Mouse (Mus musculus) cerebellum, postnatal 14 days (tissue): Measurements from ENCODE around the gene Wwc2.
A peak's percentile ranks its signal among the peaks of the same experiment; 100 is the strongest.

Experiments
- DNase-seq, 2 experiments: peaks; one replicate each; pipeline ENCODE4 v3.0.0; 2021; ENCODE audit warnings: mixed read lengths in 2 of 2

The Wwc2 gene

GRCm38 (mm10) chr8:47989211-47989610 is 1.5 kb downstream of the Wwc2 start:
- DNase-seq: no peak

DNA sequence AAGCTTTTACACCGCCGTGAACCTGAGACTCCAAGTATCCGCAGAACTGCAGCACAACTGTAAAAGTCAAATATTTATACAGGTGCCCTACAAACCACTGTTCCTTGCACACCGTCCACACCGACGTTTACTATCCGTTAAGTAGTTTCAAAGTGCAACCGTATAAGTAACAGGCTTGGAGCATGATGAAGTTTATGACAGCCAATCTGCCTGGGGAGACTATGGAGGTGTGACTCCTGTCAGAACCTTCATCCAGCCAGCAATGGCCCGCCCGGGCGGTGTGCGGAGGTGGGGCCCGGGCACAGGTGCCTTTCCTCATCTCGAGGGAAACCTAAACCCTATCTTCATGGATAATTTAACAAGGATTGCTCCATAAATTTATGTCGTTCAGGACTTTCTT is 2.6 kb downstream of the Wwc2 start:
- DNase-seq: no peak

GRCm38 (mm10) chr8:47985644-47986043 is 5.1 kb downstream of the Wwc2 start:
- no peak for DNase-seq

GRCm38 (mm10) chr8:47985243-47985642 is 5.5 kb downstream of the Wwc2 start:
- no peak for DNase-seq

- DNase-seq: no peak
Observed at GRCm38 (mm10) chr8:47981075-47981474, 9.6 kb downstream of the Wwc2 start.

- DNase-seq: no peak
Observed at GRCm38 (mm10) chr8:47979876-47980275, 10.8 kb downstream of the Wwc2 start.

DNA sequence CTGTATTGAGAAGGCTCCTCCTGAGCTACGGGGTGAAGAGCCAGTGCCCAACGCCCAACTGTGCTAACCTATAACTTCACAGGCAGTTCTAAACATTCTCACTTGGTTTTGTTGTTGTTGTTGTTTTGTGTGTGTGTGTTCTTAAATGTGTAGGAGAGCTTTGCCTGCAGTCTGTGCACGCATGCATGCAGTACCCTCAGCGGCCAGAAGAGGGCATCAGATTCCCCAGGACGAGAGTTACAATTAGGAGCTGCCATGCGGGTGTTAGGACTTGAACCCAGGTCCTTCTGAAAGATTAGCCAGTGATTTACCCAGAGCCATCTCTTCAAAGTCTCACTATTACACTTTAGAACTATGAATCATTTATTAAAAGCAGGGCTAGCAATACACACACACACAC is 12.0 kb downstream of the Wwc2 start:
- DNase-seq: peak in 1 of 2 experiments; percentile 26

GRCm38 (mm10) chr8:47974963-47975314 is 15.8 kb downstream of the Wwc2 start:
- DNase-seq: no peak

DNA sequence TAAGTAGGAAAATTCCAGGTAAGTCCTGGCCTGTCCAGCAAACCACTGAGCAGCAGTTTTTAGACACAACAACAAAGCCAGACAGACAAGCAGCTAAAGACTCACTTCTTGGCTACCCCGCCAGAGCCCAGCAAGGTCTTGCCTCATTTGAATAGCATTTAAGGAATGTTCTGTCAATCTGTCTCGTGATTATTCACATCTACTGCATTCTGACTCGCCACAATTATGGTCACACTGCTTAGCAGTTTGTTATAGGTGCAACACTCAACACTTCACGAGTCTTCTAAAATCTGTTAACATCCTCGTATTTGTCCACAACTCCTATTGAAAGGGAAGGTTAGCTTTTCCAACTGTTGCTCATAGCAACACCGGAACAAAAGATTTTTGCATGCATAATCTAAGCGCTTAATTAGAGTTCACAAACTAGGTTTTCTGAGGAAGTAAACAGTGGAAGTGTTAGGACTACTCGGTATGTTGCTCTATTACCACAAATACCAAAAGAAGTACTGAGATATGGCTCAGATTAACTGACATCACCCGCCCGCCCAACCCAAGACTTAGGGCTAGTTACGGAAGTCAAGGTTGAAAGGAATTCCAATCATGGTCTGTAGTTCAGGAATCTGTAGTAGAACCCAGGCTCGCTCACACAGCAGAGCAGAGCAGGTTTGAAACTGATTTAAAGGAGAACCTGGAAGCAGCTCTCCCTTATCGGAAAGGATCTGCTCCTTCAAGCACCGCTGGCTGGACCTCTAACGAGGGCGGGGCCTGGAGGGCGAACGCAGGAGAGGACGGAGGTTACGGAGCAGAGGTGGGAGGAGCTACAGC is 16.4 kb downstream of the Wwc2 start:
- peak; percentile 31 for DNase-seq

DNA sequence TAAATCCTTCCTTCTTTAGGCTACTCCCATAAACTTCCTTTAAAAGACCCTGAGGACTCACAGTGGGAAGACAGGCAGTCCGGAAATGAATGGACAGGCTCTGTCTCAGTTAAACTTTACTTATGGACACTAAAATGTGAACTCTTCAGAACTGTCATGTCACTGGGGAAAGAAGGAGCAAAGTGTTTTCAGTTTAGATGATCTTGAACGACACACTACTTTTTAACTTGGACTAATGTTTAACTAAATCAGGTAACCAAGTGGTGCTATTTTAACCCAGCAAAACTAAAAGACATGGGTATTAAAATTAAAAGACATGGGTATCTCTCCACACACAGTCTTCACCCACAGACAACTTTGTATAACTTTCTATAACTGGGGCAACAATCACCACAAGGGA is 19.6 kb downstream of the Wwc2 start:
- DNase-seq: no peak

DNA sequence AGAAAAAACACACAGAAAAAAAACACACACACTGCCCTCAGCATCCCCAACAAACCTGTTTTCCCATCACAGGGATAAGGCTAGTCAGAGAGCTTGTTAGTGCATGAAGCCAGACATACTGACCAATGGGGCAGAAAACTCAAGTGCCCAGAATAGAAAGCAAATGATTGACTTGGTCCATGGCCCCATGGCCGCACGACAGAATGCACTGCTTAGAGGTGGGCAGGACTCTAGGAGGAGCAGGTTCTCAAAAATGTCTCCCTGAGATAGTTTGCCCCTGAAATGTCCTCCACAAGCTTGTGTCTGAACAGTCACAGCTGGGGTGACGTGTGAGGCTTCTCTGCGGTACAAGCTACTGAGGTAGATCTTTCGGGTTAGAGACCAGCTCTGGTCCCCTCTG is 20.1 kb downstream of the Wwc2 start:
- DNase-seq: no peak

DNA sequence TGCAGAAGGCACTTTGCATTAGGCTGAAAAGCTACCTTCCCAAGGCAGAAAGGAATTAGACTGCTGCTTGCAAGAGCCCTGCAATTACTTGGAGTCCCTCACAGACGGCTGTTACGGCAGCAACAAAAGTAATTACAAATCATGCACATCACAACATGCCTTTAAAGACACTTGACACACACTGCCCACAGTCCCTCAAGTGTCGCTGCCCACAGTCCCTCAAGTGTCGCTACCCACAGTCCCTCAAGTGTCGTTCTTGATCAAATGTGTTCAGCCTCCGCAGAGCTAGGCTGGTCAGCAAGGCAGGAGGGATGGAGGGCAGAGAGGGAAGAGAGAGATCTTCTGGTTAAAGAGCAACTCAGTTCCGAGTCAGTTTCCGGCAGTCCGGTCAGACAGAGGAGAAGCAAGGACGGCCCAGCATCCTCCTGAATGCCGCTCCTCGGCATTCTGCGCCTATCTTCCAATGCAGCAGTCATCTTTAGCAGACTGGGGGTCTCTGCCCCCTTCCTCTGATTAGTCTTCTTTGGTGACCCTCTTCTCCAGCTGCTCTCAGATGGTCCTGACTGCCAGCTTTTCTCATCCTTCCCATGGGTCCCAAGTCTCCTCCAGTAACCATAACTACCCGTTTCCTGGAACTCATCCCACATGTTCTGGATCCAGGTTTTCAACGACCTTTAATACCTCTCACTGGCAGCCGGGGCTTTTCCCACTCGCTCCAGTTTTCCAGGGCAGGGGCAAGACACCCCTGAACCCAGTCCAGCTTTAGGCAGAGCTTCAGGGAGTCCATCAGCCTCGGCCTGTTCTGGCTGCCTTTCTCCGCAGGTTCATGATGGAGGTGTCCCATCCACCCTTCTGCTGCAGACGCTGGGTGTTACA is 23.4 kb downstream of the Wwc2 start:
- DNase-seq: peak; percentile 17 to 36

GRCm38 (mm10) chr8:47962484-47962883 is 28.2 kb downstream of the Wwc2 start:
- DNase-seq: no peak

GRCm38 (mm10) chr8:47962005-47962404 is 28.7 kb downstream of the Wwc2 start:
- peak; percentile 46 to 53 for DNase-seq

- no peak for DNase-seq
Observed at GRCm38 (mm10) chr8:47957560-47957959, 33.2 kb downstream of the Wwc2 start.

DNA sequence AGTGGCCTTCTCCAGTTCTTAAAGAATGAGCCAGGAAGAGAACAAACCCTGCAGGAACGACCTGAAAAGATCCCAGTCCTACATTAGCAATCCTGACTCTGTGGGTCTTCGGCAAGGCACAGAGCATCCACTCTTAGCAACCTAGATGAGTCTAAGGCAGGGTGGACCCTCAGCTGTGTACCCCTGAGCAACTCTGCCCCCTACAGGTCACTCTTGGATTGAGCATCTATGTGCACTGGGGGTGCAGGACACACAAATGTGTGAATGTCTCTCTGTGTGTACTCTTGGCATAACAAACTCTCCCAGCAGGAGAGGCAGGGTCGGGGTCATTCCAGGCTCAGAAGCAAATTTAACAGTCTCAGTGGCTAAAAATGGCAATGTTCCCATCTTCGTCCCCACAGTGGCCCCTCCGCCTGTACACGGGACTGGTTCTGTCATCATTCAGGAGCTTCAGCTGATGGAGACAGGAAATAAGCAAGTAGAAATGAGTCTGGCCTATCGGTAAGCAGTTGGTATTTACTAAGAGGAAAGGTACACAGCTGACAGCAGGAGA is 39.3 kb downstream of the Wwc2 start:
- peak in 1 of 2 experiments; percentile 39 for DNase-seq

DNA sequence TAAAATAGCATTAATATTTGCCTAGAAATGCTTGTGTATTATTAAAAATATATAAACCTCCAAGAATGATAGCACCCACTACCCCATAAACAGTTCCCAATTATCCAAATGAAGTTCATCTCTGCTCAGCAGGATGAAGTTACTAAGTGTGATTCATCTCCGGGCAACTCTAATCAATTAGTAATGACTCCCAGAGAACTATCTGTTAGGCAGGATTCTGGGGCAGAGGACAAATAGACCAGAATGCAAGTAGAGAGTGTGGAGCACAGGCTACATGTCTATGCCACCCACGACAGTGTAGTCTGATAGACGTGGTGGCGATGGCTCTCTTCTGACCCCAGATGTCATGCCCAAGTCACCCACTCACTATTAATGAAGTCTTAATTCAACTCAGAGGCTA is 41.9 kb downstream of the Wwc2 start:
- no peak for DNase-seq

DNA sequence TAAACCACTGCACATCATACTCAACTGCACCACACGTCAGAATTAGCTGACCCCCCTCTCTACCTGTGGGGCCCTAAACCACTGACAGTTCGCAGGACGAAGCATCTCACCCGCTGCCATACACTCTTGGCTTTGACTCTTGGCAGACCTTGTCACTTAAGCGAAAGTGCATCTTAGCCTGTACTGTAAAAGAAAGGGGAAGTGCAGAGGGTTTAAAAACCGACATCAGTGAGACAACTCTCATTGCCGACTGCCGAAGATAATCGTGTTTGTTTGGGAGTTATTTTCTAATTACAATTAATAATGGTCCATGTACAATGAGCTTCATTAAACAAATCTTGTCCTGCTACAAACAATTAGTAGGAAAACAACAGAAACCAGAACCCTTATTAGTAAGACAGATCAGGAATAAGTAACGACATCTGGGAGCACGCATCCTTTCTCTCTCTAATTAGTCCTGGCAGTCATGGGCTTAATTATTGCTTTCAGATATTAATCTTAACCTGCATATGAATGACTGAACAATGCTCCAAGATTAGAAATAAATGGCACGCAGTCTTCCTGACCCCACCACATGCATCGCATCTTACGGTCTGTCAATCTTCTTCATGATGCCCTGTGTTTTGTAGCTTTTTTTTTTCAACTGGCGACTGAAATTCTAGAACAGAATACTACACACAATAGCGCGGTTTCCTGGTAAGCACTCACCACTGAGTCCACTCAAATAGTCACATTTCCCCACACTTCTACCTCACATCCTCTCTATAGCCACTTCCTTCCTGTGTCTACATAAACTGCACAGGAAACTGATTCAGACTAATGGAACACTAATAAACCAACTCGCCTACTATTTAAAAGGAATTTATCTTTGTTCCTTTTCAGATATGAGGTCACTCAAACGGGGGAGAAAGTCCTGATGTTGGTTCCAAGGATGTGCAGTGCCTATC is 42.8 kb downstream of the Wwc2 start:
- no peak for DNase-seq

GRCm38 (mm10) chr8:47943049-47943448 is 47.7 kb downstream of the Wwc2 start:
- DNase-seq: no peak

DNA sequence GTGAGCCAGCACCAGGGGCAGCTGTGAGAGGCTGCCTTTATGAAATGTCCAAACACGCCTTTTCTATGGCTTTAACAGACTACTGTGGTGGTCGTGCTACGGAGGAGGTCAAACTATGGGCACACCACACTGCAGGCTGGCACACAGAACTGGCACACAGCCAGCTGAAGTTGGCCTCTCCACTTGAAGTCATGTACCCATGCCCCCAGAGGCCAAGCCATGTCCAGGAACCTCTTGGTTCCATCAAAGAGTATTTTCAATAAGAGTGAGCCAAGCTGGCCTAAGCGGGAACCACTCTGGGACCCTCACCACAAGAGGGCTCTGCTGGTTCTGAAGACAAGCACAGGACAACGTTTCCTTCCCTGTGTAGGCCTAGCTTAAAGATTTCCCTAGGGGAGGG is 49.7 kb downstream of the Wwc2 start:
- DNase-seq: peak; percentile 32 to 43

GRCm38 (mm10) chr8:47939933-47940870 is 50.5 kb downstream of the Wwc2 start:
- no peak for DNase-seq
